Mouse (Mus musculus): ENCODE data around the gene Rhox2c. TPM values are rescaled to one million over a fixed set of nuclear protein-coding genes. Genes with fewer than 3 reads are reported as not detected.

Gene Rhox2c
- polyA plus RNA-seq (2012), result not detected in 2 replicates

GRCm38 (mm10) chrX:37453380-37453779 is at the start of gene Rhox2c:
Gene Rhox2c, plus strand, starts transcription at chrX:37453680.

GRCm38 (mm10) chrX:37411767-37412166 is 41.7 kb upstream of the Rhox2c start, which contains the start of gene Rhox2b:
Gene Rhox2b, plus strand, starts transcription at chrX:37412067.

GRCm38 (mm10) chrX:37432194-37432593 is 21.3 kb upstream of the Rhox2c start, which contains the start of gene Rhox4b:
Gene Rhox4b, plus strand, starts transcription at chrX:37432494.

GRCm38 (mm10) chrX:37458285-37458684 is 4.8 kb downstream of the Rhox2c start, which contains the start of gene Rhox3c:
Gene Rhox3c, plus strand, starts transcription at chrX:37458585.

GRCm38 (mm10) chrX:37480037-37480436 is 26.6 kb downstream of the Rhox2c start, which contains the start of gene Rhox4c:
Gene Rhox4c, plus strand, starts transcription at chrX:37480337.

GRCm38 (mm10) chrX:37514059-37514458 is 60.6 kb downstream of the Rhox2c start, which contains the start of gene Rhox4d:
Gene Rhox4d, plus strand, starts transcription at chrX:37514359.

Other genes with a start within 250 kb of the Rhox2c start
- not detected in 2 replicates for gene Gm9, start 242.6 kb upstream of the Rhox2c start, polyA plus RNA-seq (2012)
- not detected in 2 replicates for gene Rhox1, start 231.4 kb upstream of the Rhox2c start, polyA plus RNA-seq (2012)
- gene Rhox2a, start 208.7 kb upstream of the Rhox2c start, polyA plus RNA-seq (2012), result not detected in 2 replicates
- not detected in 2 replicates for gene Rhox3a, start 203.8 kb upstream of the Rhox2c start, polyA plus RNA-seq (2012)
- not detected in 2 replicates for gene Rhox4a, start 188.3 kb upstream of the Rhox2c start, polyA plus RNA-seq (2012)
- not detected in 2 replicates for gene Rhox3a2, start 73.7 kb upstream of the Rhox2c start, polyA plus RNA-seq (2012)
- not detected in 2 replicates for gene Rhox4a2, start 62.8 kb upstream of the Rhox2c start, polyA plus RNA-seq (2012)
- not detected in 2 replicates for gene Rhox2b, start 41.6 kb upstream of the Rhox2c start, polyA plus RNA-seq (2012)
- gene Rhox4b, start 21.2 kb upstream of the Rhox2c start, polyA plus RNA-seq (2012), result not detected in 2 replicates
- gene Rhox3c, start 4.9 kb downstream of the Rhox2c start, polyA plus RNA-seq (2012), result not detected in 2 replicates
- not detected in 2 replicates for gene Rhox4c, start 26.7 kb downstream of the Rhox2c start, polyA plus RNA-seq (2012)
- not detected in 2 replicates for gene Rhox2d, start 39.7 kb downstream of the Rhox2c start, polyA plus RNA-seq (2012)
- gene Rhox4d, start 60.7 kb downstream of the Rhox2c start, polyA plus RNA-seq (2012), result not detected in 2 replicates
- not detected in 2 replicates for gene Rhox2e, start 76.8 kb downstream of the Rhox2c start, polyA plus RNA-seq (2012)
- gene Rhox3e, start 88.3 kb downstream of the Rhox2c start, polyA plus RNA-seq (2012), result not detected in 2 replicates
- not detected in 2 replicates for gene Rhox4e, start 103.7 kb downstream of the Rhox2c start, polyA plus RNA-seq (2012)
- gene Rhox2f, start 117.7 kb downstream of the Rhox2c start, polyA plus RNA-seq (2012), result not detected in 2 replicates
- gene Rhox3f, start 127.3 kb downstream of the Rhox2c start, polyA plus RNA-seq (2012), result not detected in 2 replicates
- not detected in 2 replicates for gene Rhox4f, start 154.0 kb downstream of the Rhox2c start, polyA plus RNA-seq (2012)
- gene Rhox3g, start 174.9 kb downstream of the Rhox2c start, polyA plus RNA-seq (2012), result not detected in 2 replicates
- not detected in 2 replicates for gene Rhox2g, start 189.8 kb downstream of the Rhox2c start, polyA plus RNA-seq (2012)
- gene Rhox4g, start 197.6 kb downstream of the Rhox2c start, polyA plus RNA-seq (2012), result not detected in 2 replicates
- not detected in 2 replicates for gene Rhox3h, start 215.1 kb downstream of the Rhox2c start, polyA plus RNA-seq (2012)
- not detected in 2 replicates for gene Rhox2h, start 219.6 kb downstream of the Rhox2c start, polyA plus RNA-seq (2012)

All from megakaryocyte-erythroid progenitor cell, adult 5 weeks (primary cell).